Mouse (Mus musculus) urinary bladder, postnatal 14 days (tissue): Measurements from ENCODE around the gene Cmtm2b.

Source experiments
- DNase-seq: peaks from one replicate; pipeline ENCODE4 v3.0.0; 2021; ENCODE audit warnings: low spot score

Cmtm2b gene

DNA sequence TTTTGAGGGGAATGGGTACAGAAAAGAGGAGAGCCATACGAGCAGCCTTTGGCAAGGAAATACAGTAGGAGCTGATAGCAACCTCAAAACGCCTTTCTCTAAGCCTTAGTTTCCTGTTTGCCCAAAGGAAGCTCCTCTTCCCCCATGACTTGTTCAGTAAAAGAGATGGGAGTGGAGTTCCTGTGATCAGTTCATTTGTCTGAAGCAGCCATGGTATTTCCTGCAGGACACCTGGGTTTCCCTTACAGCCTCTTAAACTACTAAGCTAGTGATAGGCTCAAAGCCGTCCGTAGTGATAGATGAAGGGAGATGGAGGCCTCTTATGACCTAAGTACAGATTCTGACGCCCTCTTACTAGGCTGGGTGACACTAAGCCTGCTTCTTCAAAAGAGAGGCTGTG lies 20.4 kb downstream of the Cmtm2b start:
- DNase-seq = no peak

GRCm38 (mm10) chr8:104343957-104344356 lies 21.9 kb downstream of the Cmtm2b start:
- peak; percentile 90 for DNase-seq

DNA sequence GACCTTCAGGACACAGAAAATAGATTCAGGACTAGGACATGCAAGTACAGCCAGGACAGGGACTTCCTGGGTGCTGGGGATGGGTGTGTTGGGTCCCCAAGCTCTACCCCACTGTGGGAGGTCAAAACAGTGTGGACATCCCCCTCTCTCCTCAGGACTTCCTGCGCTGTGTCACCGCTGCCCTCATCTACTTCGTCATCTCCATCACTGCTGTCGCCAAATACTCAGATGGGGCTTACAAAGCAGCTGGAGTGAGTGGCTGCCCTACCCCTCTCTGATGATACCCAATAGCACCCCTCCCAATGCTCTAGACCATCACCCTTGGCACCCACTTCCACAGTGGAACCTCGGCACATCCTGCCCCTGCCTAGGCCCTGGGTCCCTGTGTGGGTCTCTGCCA lies 22.6 kb downstream of the Cmtm2b start:
- no peak for DNase-seq

GRCm38 (mm10) chr8:104346706-104347105 lies 24.7 kb downstream of the Cmtm2b start:
- no peak for DNase-seq

GRCm38 (mm10) chr8:104348971-104349370 lies 26.9 kb downstream of the Cmtm2b start:
- DNase-seq = no peak

DNA sequence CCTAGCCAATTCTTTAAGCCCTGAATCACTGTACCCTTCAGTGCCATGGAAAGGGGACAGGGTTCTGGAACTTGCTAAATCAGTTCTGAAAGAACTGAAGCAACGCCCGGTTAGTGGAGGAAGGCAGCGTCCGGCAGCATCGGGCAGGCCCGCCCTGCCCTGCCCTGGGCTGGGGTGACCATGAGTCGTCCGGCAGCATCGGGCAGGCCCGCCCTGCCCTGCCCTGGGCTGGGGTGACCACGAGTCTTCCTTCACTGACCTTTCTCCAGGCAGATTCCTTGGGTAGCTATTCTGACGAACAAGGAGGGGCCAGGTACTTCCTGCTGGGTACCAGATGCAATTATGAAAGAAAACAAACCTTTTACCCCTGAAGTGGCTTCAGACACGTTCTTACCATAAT lies 28.0 kb downstream of the Cmtm2b start:
- no peak for DNase-seq

DNA sequence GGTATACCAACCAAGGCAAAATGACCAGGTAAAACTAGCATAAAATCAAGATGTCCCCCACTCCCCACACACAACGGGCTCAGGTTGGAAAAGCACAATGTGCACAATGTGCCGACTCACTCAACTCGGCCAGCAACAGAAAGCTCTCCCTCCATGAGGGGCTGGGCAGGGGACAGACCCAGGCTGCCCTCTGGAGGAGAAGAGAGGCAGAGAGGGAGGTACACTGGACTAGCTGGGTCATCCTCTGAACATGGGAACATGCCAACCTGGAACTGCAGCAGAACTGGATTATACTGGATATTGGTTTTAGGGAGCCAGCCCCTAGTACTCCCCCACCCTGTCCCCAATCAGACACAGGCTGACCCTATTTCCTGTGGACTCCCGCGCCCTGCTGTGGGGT lies 31.2 kb downstream of the Cmtm2b start:
- no peak for DNase-seq

DNA sequence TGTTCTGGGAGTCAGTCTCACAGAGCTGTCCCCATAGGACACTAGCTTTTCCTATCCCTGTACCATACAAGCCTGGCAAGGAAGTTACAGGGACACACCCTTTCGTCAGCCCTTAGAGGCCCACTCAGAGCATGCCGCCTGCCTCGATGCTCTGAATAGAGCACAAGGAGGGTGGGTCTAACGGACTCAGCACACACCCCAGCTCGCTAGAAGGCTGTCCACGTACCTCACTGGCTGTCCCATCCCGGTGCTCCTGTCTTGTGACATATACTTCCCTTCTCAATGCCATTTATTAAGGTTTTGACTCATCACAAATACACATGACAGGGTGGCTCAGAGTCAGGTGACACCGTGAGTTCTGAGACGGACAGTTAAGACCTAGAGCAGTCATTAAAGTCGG lies 32.5 kb downstream of the Cmtm2b start:
- no peak for DNase-seq

- no peak for DNase-seq
Measured at GRCm38 (mm10) chr8:104358637-104359036, 36.6 kb downstream of the Cmtm2b start.

DNA sequence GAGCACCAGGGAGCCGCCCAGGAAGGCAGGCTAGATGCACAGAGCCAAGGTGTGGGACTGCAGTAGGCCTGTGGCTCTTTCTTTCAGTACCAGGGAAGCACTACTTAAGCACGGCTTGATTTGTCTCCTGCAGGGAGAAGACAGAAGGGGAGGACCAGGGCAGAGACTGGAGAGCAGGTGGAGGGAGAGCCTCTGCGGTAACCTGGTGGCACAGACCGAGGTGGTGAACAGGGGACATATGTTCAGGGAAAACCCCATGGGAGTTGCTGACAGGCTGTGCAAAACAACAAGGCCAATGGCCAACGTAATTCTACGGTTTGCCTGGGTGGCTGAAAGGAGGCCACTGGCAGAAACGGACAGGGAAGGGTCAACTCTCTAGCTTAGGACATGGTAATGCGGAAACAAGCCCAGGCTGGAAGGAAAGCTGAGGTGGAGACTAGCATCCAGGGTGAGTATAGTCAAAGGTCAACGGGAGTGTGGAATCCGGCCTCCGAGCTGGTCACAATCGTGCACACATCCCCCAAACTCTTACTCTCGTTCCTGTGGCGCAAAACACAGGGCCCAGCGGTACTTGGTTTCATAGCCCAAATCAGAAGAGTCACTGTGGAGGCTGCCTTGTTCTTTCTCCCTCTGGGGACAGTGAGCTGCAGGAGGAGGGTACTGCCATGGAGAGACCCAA lies 37.9 kb downstream of the Cmtm2b start:
- no peak for DNase-seq

GRCm38 (mm10) chr8:104365695-104366094 lies 43.7 kb downstream of the Cmtm2b start:
- DNase-seq = no peak

GRCm38 (mm10) chr8:104367398-104367797 lies 45.4 kb downstream of the Cmtm2b start:
- no peak for DNase-seq

GRCm38 (mm10) chr8:104369591-104369990 lies 47.6 kb downstream of the Cmtm2b start:
- no peak for DNase-seq

- no peak for DNase-seq
Measured at GRCm38 (mm10) chr8:104370071-104370470, 48.0 kb downstream of the Cmtm2b start.

GRCm38 (mm10) chr8:104371121-104371520 lies 49.1 kb downstream of the Cmtm2b start:
- no peak for DNase-seq

GRCm38 (mm10) chr8:104373779-104374178 lies 51.7 kb downstream of the Cmtm2b start:
- no peak for DNase-seq

DNA sequence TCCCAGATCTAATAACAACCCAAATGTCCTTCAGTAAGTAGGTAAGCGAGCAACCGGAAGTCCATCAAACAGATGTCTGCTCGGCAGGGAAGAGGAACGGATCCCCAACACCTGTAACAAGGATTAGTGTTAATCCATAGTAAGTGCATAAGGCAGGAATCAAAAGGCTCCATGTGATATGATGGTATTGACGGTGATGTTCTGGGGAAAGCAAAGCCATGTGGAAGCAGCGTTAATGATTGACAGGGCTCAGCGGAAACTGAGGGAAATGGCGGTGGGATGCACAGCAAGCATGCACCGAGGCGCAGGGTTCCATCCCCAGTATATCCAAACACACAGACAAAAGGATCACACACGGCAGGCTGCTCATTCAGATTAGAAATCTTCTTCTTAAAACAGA lies 52.2 kb downstream of the Cmtm2b start:
- DNase-seq = no peak

DNA sequence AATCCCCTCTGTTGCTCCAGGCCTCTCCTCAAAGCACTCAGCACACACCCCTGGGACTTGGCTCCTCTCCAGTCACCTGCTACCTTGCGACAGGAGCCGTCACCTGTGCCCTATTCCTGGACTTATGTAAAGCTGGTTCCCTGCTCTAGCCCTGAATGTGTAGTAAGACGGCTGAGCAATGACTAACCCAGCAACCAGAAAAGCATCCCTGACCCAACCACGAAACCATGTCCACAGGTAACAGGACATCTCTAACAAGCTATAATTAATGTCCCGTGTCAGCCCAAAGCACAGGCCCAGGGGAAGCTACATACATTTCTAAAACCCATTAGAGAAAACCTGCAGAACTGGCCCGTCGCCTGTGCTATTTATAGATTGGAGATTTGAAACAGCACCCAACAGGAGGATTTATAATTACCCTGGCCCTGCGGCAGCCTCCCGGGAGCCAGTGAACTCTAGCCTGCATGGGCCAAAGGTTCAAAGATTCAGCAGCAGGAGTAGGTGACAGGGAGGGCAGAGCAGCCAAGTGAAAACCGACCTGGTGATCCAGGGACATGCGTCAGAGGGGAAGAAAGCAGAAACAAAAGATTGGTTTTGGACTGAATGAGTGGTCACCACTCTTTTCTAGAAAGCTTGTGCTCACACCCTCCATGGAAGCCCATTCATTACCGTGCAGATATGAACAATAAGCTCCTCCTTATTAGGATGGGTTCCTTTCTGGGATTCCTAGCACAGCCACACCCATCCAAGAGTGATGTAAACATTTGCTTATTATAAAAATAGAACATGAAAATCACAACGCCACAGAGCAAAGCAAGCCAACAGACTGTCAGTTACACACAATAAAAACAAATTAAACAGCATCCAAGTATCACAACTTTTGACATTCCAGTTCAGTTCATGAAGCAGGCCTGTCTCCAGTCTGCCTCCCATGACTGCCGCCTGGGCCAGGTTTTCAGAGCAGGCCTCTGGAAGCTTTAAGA lies 53.1 kb downstream of the Cmtm2b start:
- peak; percentile 82 for DNase-seq

- no peak for DNase-seq
Measured at GRCm38 (mm10) chr8:104375959-104376358, 53.9 kb downstream of the Cmtm2b start.

- DNase-seq = no peak
Measured at GRCm38 (mm10) chr8:104376669-104377068, 54.6 kb downstream of the Cmtm2b start.

- DNase-seq = no peak
Measured at GRCm38 (mm10) chr8:104379301-104379836, 57.3 kb downstream of the Cmtm2b start.

GRCm38 (mm10) chr8:104380269-104380668 lies 58.2 kb downstream of the Cmtm2b start:
- no peak for DNase-seq
